Mouse (Mus musculus) urinary bladder, adult 18-20 months (tissue): Measurements from ENCODE around the gene Fsd1.

Experiments
- DNase-seq, 2 experiments: peaks; one replicate each; pipeline ENCODE4 v3.0.0; 2022; ENCODE audit warnings: low spot score in 2 of 2, mixed read lengths in 2 of 2

The Fsd1 gene

GRCm38 (mm10) chr17:56009088-56009961, 23.0 kb downstream of the Fsd1 start:
- peak; percentile 89 to 91 for DNase-seq

GRCm38 (mm10) chr17:56009962-56010240, 23.6 kb downstream of the Fsd1 start:
- no peak for DNase-seq

- DNase-seq = no peak
Observed at GRCm38 (mm10) chr17:56010255-56010654, 23.9 kb downstream of the Fsd1 start.

- DNase-seq = peak; percentile 47 to 72
Observed at GRCm38 (mm10) chr17:56010681-56011080, 24.4 kb downstream of the Fsd1 start.

GRCm38 (mm10) chr17:56011441-56011840, 25.1 kb downstream of the Fsd1 start:
- no peak for DNase-seq

GRCm38 (mm10) chr17:56015293-56015692, 29.0 kb downstream of the Fsd1 start:
- no peak for DNase-seq

DNA sequence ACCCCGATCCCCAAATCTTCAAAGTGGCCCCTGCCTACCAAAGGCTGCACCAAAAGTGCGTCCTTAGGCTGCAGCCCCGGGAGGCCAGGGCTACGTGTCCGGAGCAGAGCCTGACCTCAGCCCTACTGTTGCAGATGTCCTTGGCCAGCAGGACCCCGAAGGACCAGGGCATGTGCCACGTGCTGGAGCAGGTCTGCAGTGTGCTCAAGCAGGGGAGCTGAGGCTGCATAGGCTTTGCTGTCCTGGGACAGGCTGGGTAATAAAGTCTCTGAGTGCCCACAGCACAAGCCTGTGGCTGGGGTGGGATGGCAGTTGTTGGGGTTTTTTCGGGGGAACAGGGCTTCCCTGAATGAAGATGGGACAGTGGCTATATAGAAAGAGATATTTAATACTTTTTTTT, 30.1 kb downstream of the Fsd1 start:
- DNase-seq = no peak

DNA sequence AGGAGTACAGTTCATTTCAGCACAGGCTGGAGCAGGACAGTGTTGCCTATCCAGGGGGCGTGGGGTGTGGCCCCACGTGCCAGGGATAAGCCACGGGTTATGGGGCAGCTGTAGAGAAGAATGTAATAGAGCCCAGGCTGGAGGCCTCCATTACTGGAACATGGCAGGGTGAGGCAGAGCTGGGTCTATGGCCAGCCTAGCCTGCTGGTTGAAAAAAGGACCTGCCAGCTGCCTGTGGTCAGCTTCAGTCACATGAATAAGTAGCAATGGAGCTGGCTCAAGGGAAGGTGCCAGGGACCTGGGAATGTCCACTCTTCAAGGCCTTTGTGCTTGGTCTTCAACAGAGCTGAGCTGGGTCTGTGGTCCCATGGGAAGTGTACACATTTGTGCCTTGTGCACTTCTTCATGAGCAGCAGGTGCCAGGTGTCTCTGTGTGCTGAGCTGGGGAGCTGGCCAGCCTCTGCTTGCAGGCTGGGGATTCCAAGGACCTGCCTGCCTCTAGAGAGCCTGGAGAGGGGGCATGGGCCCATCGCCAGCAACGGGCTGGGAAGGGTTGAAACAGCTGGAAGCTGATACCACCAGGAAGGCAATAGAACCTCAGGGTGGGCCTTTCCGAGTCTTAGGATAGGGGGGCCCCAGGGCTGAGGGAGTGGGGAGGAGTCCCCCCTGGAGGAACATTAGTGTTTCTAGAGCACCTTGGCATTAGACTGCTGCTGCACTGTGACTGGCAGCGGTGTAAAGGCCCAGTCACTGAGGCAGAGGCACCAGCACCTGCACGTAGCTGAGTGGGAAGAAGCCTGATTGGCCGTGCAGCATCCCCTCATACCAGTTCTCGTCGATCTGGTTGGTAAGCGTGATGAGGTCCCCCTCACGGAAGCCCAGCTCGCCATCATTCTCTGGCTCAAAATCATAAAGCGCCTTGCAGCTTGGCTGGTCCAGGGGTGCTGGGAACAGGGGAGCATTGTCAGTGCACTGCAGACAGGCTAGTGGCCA, 30.8 kb downstream of the Fsd1 start:
- no peak for DNase-seq

DNA sequence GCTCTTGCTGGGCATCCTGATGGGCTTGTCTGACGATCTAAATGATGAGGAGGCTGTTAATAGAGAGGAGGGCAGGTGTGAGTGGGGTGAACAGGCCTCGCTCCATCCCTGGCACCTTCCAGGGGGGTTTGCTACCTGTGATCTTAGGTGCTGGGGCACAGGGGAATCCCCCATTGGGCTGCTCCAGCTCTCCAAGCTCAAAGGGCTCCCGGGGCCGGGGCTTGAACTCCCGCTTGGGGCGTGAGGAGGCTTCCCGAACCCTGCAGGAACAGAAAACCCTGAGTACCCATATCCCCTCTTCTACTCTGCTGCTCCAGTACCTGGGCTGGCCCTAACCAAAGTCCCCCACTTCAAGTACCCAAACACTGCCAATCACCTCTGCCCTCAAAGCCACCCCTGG, 31.5 kb downstream of the Fsd1 start:
- no peak for DNase-seq

- DNase-seq = no peak
Observed at GRCm38 (mm10) chr17:56018347-56019131, 32.2 kb downstream of the Fsd1 start.

DNA sequence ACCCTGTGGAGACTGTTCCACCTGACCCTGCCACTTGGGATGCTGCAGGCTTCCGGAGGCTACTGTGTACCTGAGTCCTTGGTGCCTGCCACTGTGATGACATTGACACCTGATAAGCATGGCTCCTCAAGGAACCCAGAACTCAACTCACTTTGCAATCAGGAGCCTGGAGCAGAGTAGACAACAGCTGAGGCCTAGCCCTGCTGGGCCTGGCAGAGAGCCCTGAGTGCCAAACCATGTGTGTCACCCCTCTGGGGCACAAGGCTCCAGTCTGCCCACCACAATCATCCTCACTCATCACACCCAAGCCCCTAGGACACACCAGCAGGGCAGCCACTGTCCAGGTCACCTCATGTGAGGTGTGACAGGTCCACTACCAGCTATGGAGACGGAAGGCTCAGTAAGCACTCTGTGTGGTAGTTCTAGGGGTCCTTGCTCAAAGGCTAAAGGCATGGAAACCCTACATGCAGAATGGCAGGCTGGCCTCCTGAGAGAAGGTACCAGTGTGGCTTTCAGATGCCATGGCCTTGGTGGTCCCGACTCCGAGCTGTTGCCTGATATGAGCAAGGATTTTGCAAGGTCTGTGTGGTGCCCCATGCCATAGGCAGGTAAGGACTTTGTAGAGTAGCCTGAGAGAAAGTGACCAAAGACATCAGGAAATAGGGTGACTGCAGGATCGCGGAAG, 34.2 kb downstream of the Fsd1 start:
- DNase-seq = no peak

DNA sequence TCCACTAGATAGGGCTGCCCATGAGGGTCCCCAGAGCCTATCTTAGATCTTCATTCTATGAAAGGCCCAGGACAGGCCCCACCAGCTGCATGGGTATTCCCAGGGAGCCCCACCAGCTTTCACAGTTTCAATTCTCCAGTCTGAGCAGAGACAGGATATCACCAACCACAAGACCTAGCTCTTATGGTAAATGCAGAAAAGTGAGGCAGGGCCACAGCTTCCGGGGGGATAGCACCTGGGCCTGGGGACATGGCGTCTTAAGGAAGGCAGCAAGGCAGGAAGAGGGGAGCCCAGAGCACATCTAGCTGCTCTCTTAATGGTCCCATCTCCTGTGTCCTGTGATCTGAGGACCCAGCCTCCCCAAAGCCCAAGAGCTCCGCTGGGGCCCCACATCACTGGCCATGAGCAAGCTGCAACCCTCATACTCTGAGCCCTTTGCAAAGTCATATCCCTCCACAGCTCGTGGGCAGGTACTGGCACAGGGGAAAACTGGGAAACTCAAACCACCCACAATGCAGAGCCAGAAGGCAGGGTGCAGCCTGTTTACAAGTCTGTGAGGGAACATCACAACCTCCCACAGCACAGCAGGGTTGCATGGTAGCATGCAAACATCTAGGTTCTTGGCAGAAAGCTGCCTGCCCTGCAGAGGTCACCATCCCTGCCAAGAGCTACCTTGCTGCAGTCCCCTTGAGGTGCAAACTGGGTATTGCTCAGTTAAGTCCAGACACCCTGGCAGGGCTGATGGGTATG, 35.0 kb downstream of the Fsd1 start:
- DNase-seq = no peak

DNA sequence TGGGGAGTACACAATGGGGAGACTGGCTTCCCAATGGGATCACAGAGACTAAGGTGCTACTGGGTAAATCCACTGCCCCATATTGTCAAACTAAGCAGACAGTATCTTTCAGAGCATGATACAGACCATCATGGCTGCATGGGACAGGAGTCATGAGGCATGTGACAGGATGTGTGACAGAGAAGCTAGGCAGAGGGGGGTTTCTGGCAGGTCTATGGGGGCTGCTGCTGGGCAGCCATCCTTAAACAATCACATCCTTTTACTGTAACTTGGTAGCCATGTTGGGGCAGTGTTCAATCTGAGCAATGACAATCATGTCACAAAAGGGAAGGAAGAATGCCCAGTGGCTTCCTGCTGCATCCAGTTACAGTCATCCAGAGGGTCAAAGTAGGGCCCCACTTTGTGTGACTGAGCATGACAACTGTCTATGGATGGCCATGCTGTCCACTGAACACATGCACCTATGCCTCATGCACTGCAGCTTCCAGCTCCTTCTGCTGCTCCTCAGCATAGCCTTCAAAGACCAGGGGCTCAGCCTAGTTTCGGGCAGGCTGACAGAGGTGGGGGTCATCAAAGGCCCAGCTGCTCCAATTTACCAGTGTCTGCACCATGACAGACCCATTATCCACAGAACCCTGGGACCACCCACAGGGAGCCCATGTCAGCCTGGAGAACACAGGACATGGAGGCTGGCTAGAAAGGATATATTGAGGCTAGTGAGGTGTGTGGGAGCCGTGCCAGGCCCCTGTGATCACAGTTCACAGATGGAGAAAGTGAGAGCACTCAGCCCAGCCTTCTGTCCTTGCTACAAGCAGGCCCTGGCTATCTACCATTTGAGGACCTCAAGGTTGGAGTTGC, 36.1 kb downstream of the Fsd1 start:
- DNase-seq = no peak

GRCm38 (mm10) chr17:56022989-56023290, 36.6 kb downstream of the Fsd1 start:
- no peak for DNase-seq

GRCm38 (mm10) chr17:56023386-56023785, 37.1 kb downstream of the Fsd1 start:
- DNase-seq = no peak

DNA sequence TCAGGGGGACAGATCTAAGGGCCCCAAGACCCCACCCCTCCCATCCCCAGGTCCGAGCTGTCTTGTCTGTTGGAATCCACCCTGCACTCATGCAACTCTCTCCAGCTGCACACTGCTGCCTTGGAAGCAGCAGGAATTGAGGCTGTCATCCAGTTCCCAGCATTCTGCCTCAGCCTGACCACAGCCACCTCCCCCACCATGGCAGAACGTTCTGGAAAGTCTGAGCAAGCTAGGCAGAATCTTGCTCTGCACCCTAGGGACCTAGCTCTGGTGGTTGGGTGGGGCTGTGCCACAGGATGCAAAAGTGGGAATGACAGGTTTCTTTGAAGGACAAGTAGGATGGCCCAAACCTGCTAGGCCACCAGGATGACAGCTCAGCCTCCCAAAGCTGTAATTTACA, 38.2 kb downstream of the Fsd1 start:
- no peak for DNase-seq

DNA sequence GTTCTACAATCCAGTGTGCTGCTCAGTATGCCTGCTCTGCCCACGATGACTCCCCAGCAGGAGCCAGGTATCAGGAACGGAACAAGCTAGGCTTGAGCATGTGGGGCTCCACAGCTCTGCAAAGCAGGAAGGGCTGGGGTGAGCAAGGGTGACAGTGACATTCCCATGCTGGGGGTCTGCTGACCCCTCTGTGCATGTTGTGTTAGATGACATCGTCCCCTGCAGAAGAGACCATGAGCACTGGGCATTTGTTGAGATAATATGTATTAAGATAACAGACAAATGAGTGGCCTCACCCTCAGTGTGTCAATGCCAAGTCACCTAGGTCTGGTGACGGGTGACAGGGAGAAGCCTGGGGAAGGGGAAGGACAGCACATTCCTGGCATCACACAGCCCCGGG, 38.6 kb downstream of the Fsd1 start:
- no peak for DNase-seq

GRCm38 (mm10) chr17:56026303-56026702, 40.0 kb downstream of the Fsd1 start:
- no peak for DNase-seq

DNA sequence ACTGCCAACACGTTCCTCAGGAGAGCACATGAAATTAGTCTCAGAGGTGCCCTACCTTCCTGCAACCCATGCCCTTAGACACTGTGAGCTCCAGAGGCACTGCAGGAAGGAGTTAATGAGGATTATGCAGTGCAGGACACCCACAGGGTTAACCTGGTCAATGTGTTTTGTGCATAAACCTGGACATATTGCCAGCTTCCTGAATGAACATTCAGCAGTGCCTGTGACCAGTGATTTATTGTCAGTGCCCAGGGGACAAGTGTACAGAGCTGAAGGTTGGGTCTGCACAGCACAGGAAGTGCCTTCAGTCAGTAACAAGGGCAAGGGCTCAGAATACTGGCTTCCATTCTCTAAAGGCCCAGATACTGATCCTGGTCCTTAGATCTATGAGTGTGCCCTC, 40.6 kb downstream of the Fsd1 start:
- no peak for DNase-seq
